Mouse (Mus musculus): Measurements from ENCODE around the gene Fam20a.

DNA sequence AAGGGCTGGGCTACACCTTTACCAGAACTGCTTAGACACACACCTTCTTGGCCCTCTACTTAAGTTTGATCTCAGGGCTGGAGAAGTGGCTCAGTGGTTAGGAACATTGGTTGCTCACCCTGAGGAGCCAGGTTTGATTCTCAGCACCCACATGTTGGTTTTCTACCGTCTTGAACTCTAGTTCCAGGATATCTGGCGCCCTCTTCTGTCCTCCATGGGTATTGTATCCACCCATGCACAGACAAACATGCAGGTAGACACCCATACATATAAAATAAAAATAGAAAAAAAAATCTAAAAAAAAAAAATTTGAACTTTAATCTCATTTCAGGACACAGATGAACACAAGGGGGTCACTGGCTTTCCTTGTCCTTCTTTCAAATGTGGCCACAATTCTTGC, 22.3 kb downstream of the Fam20a start:
- no peak for TF ChIP-seq POLR2A (IDR thresholded peaks at IDR 0.05; ENCODE audit: insufficient read depth, low read depth, low read length)
- no peak for TF ChIP-seq CTCF (IDR thresholded peaks at IDR 0.05; ENCODE audit: insufficient read depth, low read depth, low read length)

Data from olfactory bulb, adult 2 months (tissue).